9 mouse cellular contexts compared by ENCODE assay signal in genomic region chr3:145992796-145993195, GRCm38 (mm10). TPM values are rescaled to one million over a fixed set of nuclear protein-coding genes. Genes with fewer than 3 reads are reported as not detected.
DNase-seq lines count a peak whose midpoint lies in the region; ATAC-seq and TF ChIP-seq lines count a peak whose summit lies in the region.
"Had no signal": no experiment of that assay in that cellular context is flagged by ENCODE, and none has a peak within 500 bp of the region (broad histone marks: within the 10 kb centered on the region; RNA-seq: fewer than 3 reads in every experiment).

No protein-coding gene starts in this region.

- WGBS in kidney, embryonic 15.5 days = 66% methylated on average over 10 of the region's 10 CpGs
- WGBS in heart, embryonic 10.5 days = 85% methylated on average over 10 of the region's 10 CpGs
- WGBS in lung, embryonic 14.5 days = 53% methylated on average over 10 of the region's 10 CpGs

- no peak overlapping the region for H3K27ac ChIP-seq in kidney, embryonic 15.5 days
- H3K27ac ChIP-seq in heart, embryonic 10.5 days = no peak overlapping the region
- no peak overlapping the region for H3K27ac ChIP-seq in lung, embryonic 14.5 days (ENCODE audit: low read depth)
- H3K27ac ChIP-seq: left cerebral cortex, adult 2 months had no signal

- no peak overlapping the region for H3K4me3 ChIP-seq in kidney, embryonic 15.5 days (replicated peaks)
- no peak overlapping the region; the same call in 1 of the 2 replicates for H3K4me3 ChIP-seq in heart, embryonic 10.5 days
- no peak overlapping the region for H3K4me3 ChIP-seq in lung, embryonic 14.5 days (ENCODE audit: low read depth, low read length)
- H3K4me3 ChIP-seq: left cerebral cortex, adult 2 months had no signal

- 0 out of 2 replicates have a peak, but pooled peaks cover 6% of the 10 kb centered on the region for H3K27me3 ChIP-seq in kidney, embryonic 15.5 days
- H3K27me3 ChIP-seq in heart, embryonic 10.5 days (ENCODE audit: insufficient read depth, poor library complexity, severe bottlenecking) = no peaks in the 10 kb centered on the region
- peaks cover 8% of the 10 kb centered on the region; the same call in 1 of the 2 replicates for H3K27me3 ChIP-seq in lung, embryonic 14.5 days (ENCODE audit: insufficient read depth, low read length)

- ATAC-seq in kidney, embryonic 15.5 days (replicated peaks; ENCODE audit: low FRiP score) = no peak
- ATAC-seq in lung, embryonic 14.5 days (ENCODE audit: insufficient read depth) = no peak
- no peak for ATAC-seq in monocyte, adult 5-6 weeks (replicated peaks; ENCODE audit: insufficient number of reproducible peaks, low FRiP score, low TSS enrichment, poor library complexity, severe bottlenecking)
- ATAC-seq in erythroid progenitor cell, adult 5-6 weeks (replicated peaks; ENCODE audit: low FRiP score, poor library complexity, severe bottlenecking) = no peak

- no peak overlapping the region for H3K9ac ChIP-seq in kidney, embryonic 15.5 days
- H3K9ac ChIP-seq in lung, embryonic 14.5 days = no peak overlapping the region

- DNase-seq in kidney, adult 18-20 months = peak; percentile 69
- DNase-seq in adrenal gland, adult 8-10 months = peak; percentile 67
- DNase-seq in heart, embryonic 10.5 days (ENCODE audit: low spot score) = peak; percentile 33
- DNase-seq in lung, embryonic 14.5 days = peak; percentile 85
- no peak for DNase-seq in thymus, postnatal 0 days (ENCODE audit: low spot score)

- peaks cover 41% of the 10 kb centered on the region for H3K4me1 ChIP-seq in kidney, embryonic 15.5 days
- H3K4me1 ChIP-seq in heart, embryonic 10.5 days = peaks cover 23% of the 10 kb centered on the region
- peaks cover 2% of the 10 kb centered on the region; the same call in 1 of the 2 replicates for H3K4me1 ChIP-seq in lung, embryonic 14.5 days (ENCODE audit: insufficient read depth)

- no peaks in the 10 kb centered on the region for H3K9me3 ChIP-seq in kidney, embryonic 15.5 days (replicated peaks)
- no peaks in the 10 kb centered on the region for H3K9me3 ChIP-seq in heart, embryonic 10.5 days
- no peaks in the 10 kb centered on the region for H3K9me3 ChIP-seq in lung, embryonic 14.5 days (ENCODE audit: low read depth, low read length)

- no peak for TF ChIP-seq CTCF in lung, embryonic 14.5 days (IDR thresholded peaks at IDR 0.05; ENCODE audit: low read depth)

- H3K36me3 ChIP-seq in kidney, embryonic 15.5 days = no peaks in the 10 kb centered on the region
- H3K36me3 ChIP-seq in heart, embryonic 10.5 days = peaks cover 20% of the 10 kb centered on the region
- no peaks in the 10 kb centered on the region for H3K36me3 ChIP-seq in lung, embryonic 14.5 days (ENCODE audit: insufficient read depth)

- H3K4me2 ChIP-seq in kidney, embryonic 15.5 days = no peak overlapping the region
- H3K4me2 ChIP-seq in lung, embryonic 14.5 days = no peak overlapping the region

RNA-seq across cellular contexts. Expression of gene Syde2, which starts 5.1 kb away (rescaled TPM):
- 1.4 and 1.8 TPM in 2 replicates for polyA plus RNA-seq in kidney, embryonic 15.5 days (2015; fragmentation: Nextera tagmentation; extraction: Ambion mirVana)
- total RNA-seq in adrenal gland, adult 8-10 months (2022) = 1 to 10 TPM; 4.8 to 6.6 (median 5.6) TPM
- 3.1 and 3.4 TPM in 2 replicates for polyA plus RNA-seq in heart, embryonic 10.5 days (2016; fragmentation: Nextera tagmentation; extraction: Ambion mirVana)
- polyA plus RNA-seq in lung, embryonic 14.5 days (2014; fragmentation: Nextera tagmentation; extraction: Ambion mirVana) = 2.5 and 3.2 TPM in 2 replicates
- 0.32 to 1.6 TPM in 2 of 3 replicates, not detected in the other for total RNA-seq in monocyte, adult 5-6 weeks (2017)
- total RNA-seq in erythroid progenitor cell, adult 5-6 weeks (2015; ENCODE audit: low replicate concordance) = not detected in 2 replicates
- 0.39 TPM in 1 of 2 replicates, not detected in the other for total RNA-seq in erythroid progenitor cell, adult 5-6 weeks (2017; ENCODE audit: low replicate concordance)
- polyA plus RNA-seq in thymus, postnatal 0 days (2015; fragmentation: Nextera tagmentation; extraction: Ambion mirVana) = 0.54 and 0.61 TPM in 2 replicates

RNA-seq across cellular contexts. Expression of gene 2410004B18Rik, which starts 55.0 kb away (rescaled TPM):
- polyA plus RNA-seq in kidney, embryonic 15.5 days (2015; fragmentation: Nextera tagmentation; extraction: Ambion mirVana) = 50.2 and 52.7 TPM in 2 replicates
- 10 to 100 TPM; 17.4 to 25.4 (median 22.4) TPM for total RNA-seq in adrenal gland, adult 8-10 months (2022)
- polyA plus RNA-seq in heart, embryonic 10.5 days (2016; fragmentation: Nextera tagmentation; extraction: Ambion mirVana) = 43.3 and 55.7 TPM in 2 replicates
- polyA plus RNA-seq in lung, embryonic 14.5 days (2014; fragmentation: Nextera tagmentation; extraction: Ambion mirVana) = 50.7 and 52.7 TPM in 2 replicates
- total RNA-seq in monocyte, adult 5-6 weeks (2017) = 24.4 to 36.0 TPM (median 25.5 TPM) in 3 replicates
- 27.0 and 27.7 TPM in 2 replicates for total RNA-seq in erythroid progenitor cell, adult 5-6 weeks (2015; ENCODE audit: low replicate concordance)
- 11.3 and 14.4 TPM in 2 replicates for total RNA-seq in erythroid progenitor cell, adult 5-6 weeks (2017; ENCODE audit: low replicate concordance)
- 42.1 and 42.2 TPM in 2 replicates for polyA plus RNA-seq in thymus, postnatal 0 days (2015; fragmentation: Nextera tagmentation; extraction: Ambion mirVana)
